Mouse (Mus musculus) Patski (cell line): Measurements from ENCODE around the gene Olfr828. TPM values are rescaled to one million over a fixed set of nuclear protein-coding genes. Genes with fewer than 3 reads are reported as not detected.

Experiments
- ATAC-seq: fragments of 100-300 bp; one replicate; pipeline ENCODE4 v1.8.0; 2021
- CTCF ChIA-PET: fragments of 350-600 bp; sonication (Branson Sonifier 250); formaldehyde crosslinking; loops from one replicate; lab custom pipeline; 2022; ENCODE audit warnings: inconsistent platforms; lab: Charles Lee
- POLR2A ChIA-PET: fragments of 350-600 bp; sonication (Branson Sonifier 250); formaldehyde crosslinking; loops from one replicate; lab custom pipeline; 2022; ENCODE audit warnings: antibody characterized with exemption, inconsistent platforms; lab: Charles Lee
- DNase-seq: peaks from one replicate; pipeline ENCODE4 v3.0.0-alpha.2; 2011; ENCODE audit warnings: low read depth, low spot score
- H3K27me3 ChIP-seq: fragments of 371-371 bp; one replicate; pipeline ENCODE4 v1.5.1; 2021
- CTCF ChIP-seq: fragments of 100-300 bp; IDR thresholded peaks from one replicate; pipeline ENCODE4 v1.5.1; 2021
- in situ Hi-C: fragments of 300-500 bp; cut with MboI; formaldehyde crosslinking; loops from 3 replicates; pipeline ENCODE4 v1.11.1; 2018; ENCODE audit warnings: low pct_unique_long_range_greater_than_20kb, mixed read lengths
- polyA plus RNA-seq: library from polyadenylated mRNA; unstranded; gene quantifications from one replicate; pipeline ENCODE4 v1.2.3, GENCODE M21; 2021

Olfr828 gene
- not detected for polyA plus RNA-seq

DNA sequence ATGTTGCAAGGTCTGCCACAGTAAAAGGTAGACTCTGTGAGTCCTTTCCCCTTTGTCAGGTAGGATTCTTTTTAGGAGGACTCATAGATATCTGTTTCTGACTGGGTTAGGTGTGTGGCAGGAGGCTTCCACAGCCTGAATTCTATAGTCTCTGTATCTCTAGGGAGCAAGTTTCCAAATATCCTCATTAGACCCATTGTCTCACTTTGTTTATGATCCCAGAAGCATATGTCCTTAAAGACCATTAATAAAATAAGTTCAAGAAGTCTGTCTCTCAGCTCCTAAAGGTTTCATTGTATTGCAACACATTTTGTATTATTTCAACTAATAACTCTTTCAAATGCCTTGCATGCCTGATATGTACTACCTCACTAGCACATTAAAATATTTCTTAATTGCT, at the start of gene Olfr828:
TSS of gene Olfr828 (minus strand) at position 101 of the 400 bp plus-strand sequence.
- in situ Hi-C loops, result no loop called here
- ATAC-seq (no peak), DNase-seq (no peak)
- ChIA-PET CTCF (no interaction called here), POLR2A (no interaction called here)
- no peaks in the 10 kb centered on the region for H3K27me3 ChIP-seq
- TF ChIP-seq CTCF, result no peak

GRCm38 (mm10) chr9:18854633-18855032, 35.3 kb upstream of the Olfr828 start, which contains the start of gene Olfr829:
Olfr829 (plus strand) TSS chr9:18854933.
- no peak for TF ChIP-seq CTCF
- no peak for DNase-seq

DNA sequence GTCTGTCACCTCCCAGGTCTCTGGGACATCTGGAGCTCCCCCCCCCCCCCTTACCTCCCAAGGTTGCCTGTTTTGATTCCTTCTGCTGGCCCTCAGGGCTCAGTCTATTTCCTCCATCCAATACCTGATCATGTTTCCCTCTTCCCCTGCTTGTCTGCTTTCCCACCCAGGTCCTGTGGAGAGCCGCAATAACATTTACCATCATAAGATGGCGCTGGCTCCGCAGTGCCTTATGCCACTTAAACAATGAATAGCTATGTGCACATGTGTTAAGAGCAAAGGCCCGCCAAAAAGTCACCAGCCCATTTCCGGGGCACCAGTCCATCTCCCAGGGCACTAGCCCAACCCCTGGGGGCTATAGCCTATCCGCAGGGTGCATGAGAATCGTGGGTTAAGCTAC, 34.0 kb downstream of the Olfr828 start:
- no peak for TF ChIP-seq CTCF
- ChIA-PET POLR2A (no interaction called here), CTCF (no interaction called here)
- ATAC-seq, result no peak
- DNase-seq, result no peak
- in situ Hi-C loops, result no loop called here
- H3K27me3 ChIP-seq, result no peaks in the 10 kb centered on the region

More at GRCm38 (mm10) chr9:18854633-18855032, 35.3 kb upstream of the Olfr828 start, which contains the start of gene Olfr829:
- H3K27me3 ChIP-seq, result no peaks in the 10 kb centered on the region
- in situ Hi-C loops, result no loop called here
- ChIA-PET POLR2A (no interaction called here), CTCF (no interaction called here)
- ATAC-seq, result no peak

DNA sequence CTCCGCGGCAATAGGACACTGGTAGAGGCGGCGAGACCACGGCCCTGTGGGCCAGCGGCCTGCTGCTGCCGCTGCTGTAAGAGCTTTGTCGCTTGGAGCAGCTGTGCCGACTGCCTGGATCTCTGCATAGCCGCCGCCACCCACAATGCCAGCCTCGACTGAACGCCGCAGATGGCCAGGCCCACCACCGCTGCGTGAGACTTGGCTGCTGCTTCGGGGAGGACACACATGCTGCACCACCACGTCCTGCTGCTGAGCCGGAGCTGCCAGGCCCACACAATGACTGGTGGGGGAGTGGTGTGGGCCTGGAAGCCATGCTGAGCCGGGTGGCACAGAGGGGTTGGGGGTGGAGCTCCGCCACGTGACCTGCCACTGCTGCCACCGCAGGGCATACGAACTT, 39.9 kb downstream of the Olfr828 start:
- H3K27me3 ChIP-seq, result no peaks in the 10 kb centered on the region
- in situ Hi-C loops, result no loop called here
- ATAC-seq (no peak), DNase-seq (no peak)
- no peak for TF ChIP-seq CTCF
- CTCF ChIA-PET, result no interaction called here
- POLR2A ChIA-PET, result no interaction called here

- CTCF ChIA-PET, result no interaction called here
- DNase-seq, result no peak
Observed at GRCm38 (mm10) chr9:18778981-18779380, 40.3 kb downstream of the Olfr828 start.

More at GRCm38 (mm10) chr9:18778981-18779380, 40.3 kb downstream of the Olfr828 start:
- H3K27me3 ChIP-seq, result no peaks in the 10 kb centered on the region
- ATAC-seq, result no peak
- in situ Hi-C loops, result no loop called here
- no peak for TF ChIP-seq CTCF
- POLR2A ChIA-PET, result no interaction called here

Other genes starting within 250 kb of the Olfr828 start
- not detected for gene Muc16, start 145.0 kb downstream of the Olfr828 start, polyA plus RNA-seq
- not detected for gene Olfr24, start 55.5 kb downstream of the Olfr828 start, polyA plus RNA-seq
- gene Olfr829, start 35.4 kb upstream of the Olfr828 start, polyA plus RNA-seq, result not detected
- not detected for gene Olfr830, start 55.2 kb upstream of the Olfr828 start, polyA plus RNA-seq
- not detected for gene Olfr832, start 117.6 kb upstream of the Olfr828 start, polyA plus RNA-seq
- not detected for gene Olfr834, start 168.5 kb upstream of the Olfr828 start, polyA plus RNA-seq
- gene Olfr835, start 213.2 kb upstream of the Olfr828 start, polyA plus RNA-seq, result not detected